Mouse (Mus musculus) intestine, postnatal 0 days (tissue): Measurements from ENCODE around the gene Trmt13. TPM values are rescaled to one million over a fixed set of nuclear protein-coding genes. Genes with fewer than 3 reads are reported as not detected.

ENCODE experiments used
- ATAC-seq: fragments of 200-750 bp; cut with Nextera tagmentation; 2 replicates; pipeline ENCODE4 v1.8.0; 2017; ENCODE audit warnings: mild to moderate bottlenecking, moderate TSS enrichment, moderate library complexity
- H3K27ac ChIP-seq: fragments of 300-500 bp; sonication (generic); 2 replicates; pipeline ENCODE4 v1.5.1; 2014; ENCODE audit warnings: mild to moderate bottlenecking, low read depth, low read length, moderate library complexity
- H3K27me3 ChIP-seq: fragments of 300-500 bp; sonication (generic); replicated peaks from 2 replicates; pipeline ENCODE4 v1.6.1; 2014; ENCODE audit warnings: low read length, mixed read lengths; ENCODE audit not compliant: control insufficient read depth, insufficient read depth
- H3K36me3 ChIP-seq: fragments of 300-500 bp; sonication (generic); 2 replicates; pipeline ENCODE4 v1.6.1; 2014; ENCODE audit warnings: mild to moderate bottlenecking, moderate library complexity; ENCODE audit not compliant: control insufficient read depth, insufficient read depth
- H3K4me1 ChIP-seq: fragments of 300-500 bp; sonication (generic); replicated peaks from 2 replicates; pipeline ENCODE4 v1.6.1; 2014; ENCODE audit warnings: antibody characterized with exemption, low read length, mixed read lengths; ENCODE audit not compliant: control insufficient read depth, insufficient read depth
- H3K4me2 ChIP-seq: fragments of 300-500 bp; sonication (generic); replicated peaks from 2 replicates; pipeline ENCODE4 v1.6.1; 2014; ENCODE audit warnings: low read depth, mild to moderate bottlenecking, moderate library complexity
- H3K4me3 ChIP-seq: fragments of 300-500 bp; sonication (generic); 2 replicates; pipeline ENCODE4 v1.5.1; 2014; ENCODE audit warnings: low read depth, low read length
- H3K9ac ChIP-seq: fragments of 300-500 bp; sonication (generic); 2 replicates; pipeline ENCODE4 v1.6.1; 2014; ENCODE audit warnings: mild to moderate bottlenecking, low read depth, low read length
- H3K9me3 ChIP-seq: fragments of 300-500 bp; sonication (generic); 2 replicates; pipeline ENCODE4 v1.6.1; 2016; ENCODE audit warnings: mixed run types; ENCODE audit not compliant: control insufficient read depth
- CTCF ChIP-seq: sonication (generic); IDR thresholded peaks from 2 replicates; pipeline ENCODE4 v1.5.1; 2016; ENCODE audit warnings: low read depth, mild to moderate bottlenecking, control low read depth, antibody characterized with exemption, moderate library complexity
- WGBS: fragments of 180-500 bp; shearing (Covaris S2); extraction: QIAGEN DNeasy Blood & Tissue Kit; methylation state at CpG from one replicate; pipeline ENCODE4 v1.1.7; 2014; 5-methylcytosine and 5-hydroxymethylcytosine counted together
- polyA plus RNA-seq: library from polyadenylated mRNA; unstranded; fragments of >200 nt; fragmentation: Nextera tagmentation; extraction: Ambion mirVana; gene quantifications from 2 replicates; pipeline ENCODE4 v1.2.1, GENCODE M21; 2015

The Trmt13 gene
- polyA plus RNA-seq, 1 experiment from 2014 or later, result 8.2 TPM

GRCm38 (mm10) chr3:116547430-116547829, 67.0 kb downstream of the Trmt13 start:
- H3K9me3 ChIP-seq, result no peaks in the 10 kb centered on the region
- no peaks in the 10 kb centered on the region for H3K4me1 ChIP-seq
- H3K4me3 ChIP-seq, result no peak overlapping the region
- H3K27me3 ChIP-seq, result no peaks in the 10 kb centered on the region
- peaks cover 26% of the 10 kb centered on the region for H3K36me3 ChIP-seq
- no peak overlapping the region for H3K27ac ChIP-seq
- no peak for ATAC-seq
- H3K9ac ChIP-seq, result no peak overlapping the region
- no peak overlapping the region for H3K4me2 ChIP-seq
- 79% methylated on average over 5 of the region's 5 CpGs for WGBS
- TF ChIP-seq CTCF, result no peak

- H3K9ac ChIP-seq, result no peak overlapping the region
- no peak overlapping the region for H3K4me3 ChIP-seq
- H3K4me1 ChIP-seq, result no peaks in the 10 kb centered on the region
- no peaks in the 10 kb centered on the region for H3K27me3 ChIP-seq
- no peaks in the 10 kb centered on the region for H3K9me3 ChIP-seq
- TF ChIP-seq CTCF, result no peak
- no peak overlapping the region for H3K4me2 ChIP-seq
- WGBS, result 67% methylated on average over 3 of the region's 3 CpGs
- no peak overlapping the region for H3K27ac ChIP-seq
- no peak for ATAC-seq
- H3K36me3 ChIP-seq, result peaks cover 43% of the 10 kb centered on the region
Measured at GRCm38 (mm10) chr3:116542532-116542931, 71.9 kb downstream of the Trmt13 start.

GRCm38 (mm10) chr3:116542070-116542469, 72.3 kb downstream of the Trmt13 start:
- TF ChIP-seq CTCF, result no peak
- no peaks in the 10 kb centered on the region for H3K4me1 ChIP-seq
- no peak overlapping the region for H3K4me2 ChIP-seq
- H3K4me3 ChIP-seq, result no peak overlapping the region
- H3K36me3 ChIP-seq, result peaks cover 46% of the 10 kb centered on the region
- WGBS, result 80% methylated on average over 2 of the region's 2 CpGs
- no peak overlapping the region; the same call in 1 of the 2 replicates for H3K27ac ChIP-seq
- no peaks in the 10 kb centered on the region for H3K27me3 ChIP-seq
- ATAC-seq, result no peak
- H3K9ac ChIP-seq, result no peak overlapping the region
- no peaks in the 10 kb centered on the region for H3K9me3 ChIP-seq

- 67% methylated on average over 6 of the region's 6 CpGs for WGBS
- peaks cover 54% of the 10 kb centered on the region for H3K36me3 ChIP-seq
- no peak for ATAC-seq
Measured at GRCm38 (mm10) chr3:116537200-116537573, 77.2 kb downstream of the Trmt13 start.

GRCm38 (mm10) chr3:116536428-116537199, 77.8 kb downstream of the Trmt13 start:
- Histone ChIP-seq H3K4me2 (no peak overlapping the region), H3K27me3 (no peaks in the 10 kb centered on the region), H3K4me3 (no peak overlapping the region), H3K36me3 (peaks cover 52% of the 10 kb centered on the region), H3K9me3 (no peaks in the 10 kb centered on the region), H3K9ac (no peak overlapping the region), H3K27ac (no peak overlapping the region), H3K4me1 (no peaks in the 10 kb centered on the region)
- ATAC-seq, result no peak
- no peak for TF ChIP-seq CTCF
- WGBS, result 47% methylated on average over 16 of the region's 16 CpGs

More at GRCm38 (mm10) chr3:116537200-116537573, 77.2 kb downstream of the Trmt13 start:
- Histone ChIP-seq H3K4me1 (no peaks in the 10 kb centered on the region), H3K27me3 (no peaks in the 10 kb centered on the region), H3K27ac (no peak overlapping the region), H3K9me3 (no peaks in the 10 kb centered on the region), H3K4me3 (no peak overlapping the region), H3K4me2 (no peak overlapping the region), H3K9ac (no peak overlapping the region)
- no peak for TF ChIP-seq CTCF

Other genes with a start within 250 kb of the Trmt13 start
- gene Cdc14a, start 190.6 kb downstream of the Trmt13 start, polyA plus RNA-seq, result 6.5 and 6.6 TPM in 2 replicates
- 54.4 and 61.5 TPM in 2 replicates for gene Rtca, start 106.4 kb downstream of the Trmt13 start, polyA plus RNA-seq
- gene Dbt, start 101.5 kb downstream of the Trmt13 start, polyA plus RNA-seq, result 4.4 and 5.2 TPM in 2 replicates
- gene Lrrc39, start 51.6 kb downstream of the Trmt13 start, polyA plus RNA-seq, result 5.2 and 5.4 TPM in 2 replicates
- 4.1 TPM in 2 replicates for gene Sass6, start 19.6 kb downstream of the Trmt13 start, polyA plus RNA-seq
- 39.4 and 40.0 TPM in 2 replicates for gene Mfsd14a, start 48.1 kb upstream of the Trmt13 start, polyA plus RNA-seq
- not detected in 2 replicates for gene Gm43191, start 66.7 kb upstream of the Trmt13 start, polyA plus RNA-seq
- gene Slc35a3, start 98.2 kb upstream of the Trmt13 start, polyA plus RNA-seq, result 19.1 and 20.0 TPM in 2 replicates
- gene Agl, start 193.6 kb upstream of the Trmt13 start, polyA plus RNA-seq, result 6.3 and 6.9 TPM in 2 replicates
- 18.6 and 18.9 TPM in 2 replicates for gene Frrs1, start 244.9 kb upstream of the Trmt13 start, polyA plus RNA-seq